In genomic region chr2:26497861-26498533, GRCm38 (mm10) we compare ENCODE assay signal across 8 mouse cellular contexts. TPM values are rescaled to one million over a fixed set of nuclear protein-coding genes. Genes with fewer than 3 reads are reported as not detected.
A peak's percentile ranks its signal among the peaks of the same experiment; 100 is the strongest.
DNase-seq lines count a peak whose midpoint lies in the region; ATAC-seq and TF ChIP-seq lines count a peak whose summit lies in the region.

No protein-coding gene starts in this region.

- no peaks in the 10 kb centered on the region for H3K9me3 ChIP-seq in heart, embryonic 10.5 days
- no peaks in the 10 kb centered on the region for H3K9me3 ChIP-seq in midbrain, embryonic 15.5 days

- H3K9ac ChIP-seq in heart, adult 2 months (ENCODE audit: low read depth, low read length): 0 out of 2 replicates have a peak overlapping the region, but pooled peaks have one; percentile 4
- H3K9ac ChIP-seq in midbrain, embryonic 15.5 days: no peak overlapping the region

- H3K79me2 ChIP-seq in heart, adult 2 months (replicated peaks; ENCODE audit: control insufficient read depth, insufficient read depth, low read length): peaks cover 2% of the 10 kb centered on the region

- no peak for TF ChIP-seq CTCF in heart, adult 2 months (IDR thresholded peaks at IDR 0.05)

- H3K36me3 ChIP-seq in heart, adult 2 months (ENCODE audit: control insufficient read depth, insufficient read depth, low read length): peaks cover 15% of the 10 kb centered on the region
- H3K36me3 ChIP-seq in heart, embryonic 10.5 days: no peaks in the 10 kb centered on the region
- no peaks in the 10 kb centered on the region for H3K36me3 ChIP-seq in midbrain, embryonic 15.5 days (replicated peaks)

- DNase-seq in heart, adult 2 months: peak; percentile 62 to 70
- DNase-seq in heart, postnatal 4 days: no peak
- no peak for DNase-seq in heart, embryonic 10.5 days (ENCODE audit: low spot score)
- peak; percentile 74 for DNase-seq in kidney, postnatal 10 days
- DNase-seq in spleen, postnatal 36 days (ENCODE audit: low spot score in 2 of 2): no peak
- DNase-seq in frontal cortex, postnatal 10 days (ENCODE audit: low spot score in 2 of 2): no peak

- no peak for ATAC-seq in midbrain, embryonic 15.5 days (replicated peaks)
- no peak for ATAC-seq in monocyte, adult 5-6 weeks (replicated peaks; ENCODE audit: insufficient number of reproducible peaks, low FRiP score, low TSS enrichment, poor library complexity, severe bottlenecking)

- H3K4me2 ChIP-seq in midbrain, embryonic 15.5 days: peak overlapping the region; percentile 16

- no peaks in the 10 kb centered on the region for H3K27me3 ChIP-seq in heart, adult 2 months (ENCODE audit: control insufficient read depth, insufficient read depth, low read length)
- peaks cover 36% of the 10 kb centered on the region for H3K27me3 ChIP-seq in heart, embryonic 10.5 days (ENCODE audit: insufficient read depth, poor library complexity, severe bottlenecking)
- peaks cover 5% of the 10 kb centered on the region for H3K27me3 ChIP-seq in midbrain, embryonic 15.5 days (replicated peaks)

- peak overlapping the region; percentile 97 for H3K27ac ChIP-seq in heart, adult 2 months
- peak overlapping the region; percentile 10; the same call in 1 of the 2 replicates for H3K27ac ChIP-seq in heart, embryonic 10.5 days
- H3K27ac ChIP-seq in midbrain, embryonic 15.5 days: 0 out of 2 replicates have a peak overlapping the region, but pooled peaks have one; percentile 9

- no peak for TF ChIP-seq POLR2A in heart, adult 2 months (IDR thresholded peaks at IDR 0.05; ENCODE audit: insufficient read depth, low read depth, low read length)

- H3K4me3 ChIP-seq in heart, adult 2 months: peak overlapping the region; percentile 31; the same call in 1 of the 2 replicates
- no peak overlapping the region for H3K4me3 ChIP-seq in heart, embryonic 10.5 days
- H3K4me3 ChIP-seq in midbrain, embryonic 15.5 days: no peak overlapping the region

- no peak for TF ChIP-seq EP300 in heart, adult 2 months (IDR thresholded peaks at IDR 0.05; ENCODE audit: insufficient read depth, low read depth, low read length)

- intact Hi-C loops in heart, adult 2 months (cut with DNase I): no loop called here

- WGBS in heart, adult 2 months: 33% methylated on average over 11 of the region's 11 CpGs
- WGBS in heart, embryonic 10.5 days: 59% methylated on average over 11 of the region's 11 CpGs
- 68% methylated on average over 11 of the region's 11 CpGs for WGBS in midbrain, embryonic 15.5 days

- peaks cover 63% of the 10 kb centered on the region for H3K4me1 ChIP-seq in heart, adult 2 months (ENCODE audit: control insufficient read depth, insufficient read depth, low read length)
- H3K4me1 ChIP-seq in heart, embryonic 10.5 days: peaks cover 72% of the 10 kb centered on the region
- peaks cover 89% of the 10 kb centered on the region for H3K4me1 ChIP-seq in midbrain, embryonic 15.5 days

RNA-seq across cellular contexts. Expression of gene Notch1, which starts 18.5 kb away (rescaled TPM):
- total RNA-seq in heart, adult 2 months (2021): 10 to 100 TPM; 31.6 to 32.4 TPM
- 22.0 and 23.2 TPM in 2 replicates for polyA plus RNA-seq in heart, adult 2 months (2012; rRNA removed)
- total RNA-seq in heart, postnatal 4 days (2021): 10 to 100 TPM; 55.3 to 62.3 TPM
- 13.2 and 16.6 TPM in 2 replicates for polyA plus RNA-seq in heart, embryonic 10.5 days (2016; fragmentation: Nextera tagmentation; extraction: Ambion mirVana)
- polyA plus RNA-seq in midbrain, embryonic 15.5 days (2015; fragmentation: Nextera tagmentation; extraction: Ambion mirVana): 15.6 and 17.6 TPM in 2 replicates
- total RNA-seq in monocyte, adult 5-6 weeks (2017): 11.6 to 22.2 TPM (median 13.8 TPM) in 3 replicates

RNA-seq across cellular contexts. Expression of gene Sec16a, which starts 53.0 kb away (rescaled TPM):
- total RNA-seq in heart, adult 2 months (2021): 10 to 100 TPM; 36.3 to 40.4 TPM
- 37.5 and 50.1 TPM in 2 replicates for polyA plus RNA-seq in heart, adult 2 months (2012; rRNA removed)
- 10 to 100 TPM; 37.0 to 39.0 TPM for total RNA-seq in heart, postnatal 4 days (2021)
- polyA plus RNA-seq in heart, embryonic 10.5 days (2016; fragmentation: Nextera tagmentation; extraction: Ambion mirVana): 24.7 and 26.4 TPM in 2 replicates
- polyA plus RNA-seq in midbrain, embryonic 15.5 days (2015; fragmentation: Nextera tagmentation; extraction: Ambion mirVana): 21.3 and 21.5 TPM in 2 replicates
- 40.0 to 69.7 TPM (median 50.1 TPM) in 3 replicates for total RNA-seq in monocyte, adult 5-6 weeks (2017)

Comparison
In these comparisons a context has a peak if more than half of its experiments do, and no peak if none do; other contexts are left out.
1. DNase-seq: peak in heart, adult 2 months (2 of 2) and kidney, postnatal 10 days (single experiment); none in heart, postnatal 4 days (single experiment), heart, embryonic 10.5 days (single experiment), spleen, postnatal 36 days (0 of 2) and frontal cortex, postnatal 10 days (0 of 2).
2. H3K27ac ChIP-seq: peak in every context shown above with its lines; median percentile 97 in heart, adult 2 months; 10 in heart, embryonic 10.5 days; 9 in midbrain, embryonic 15.5 days.